Mouse (Mus musculus) E14TG2a.4 (cell line): ENCODE measurements at regions not wholly inside any gene's neighbourhood (a gene's known extent, or its start where the extent isn't known, plus 50 kb on each side); places are given as distances from the start of the nearest gene placed in this dataset.

Experiments used
- CTCF ChIP-seq: conservative IDR thresholded peaks from 2 replicates; pipeline ENCODE4 v1.5.1; 2014; ENCODE audit warnings: low read length
- NANOG ChIP-seq: IDR thresholded peaks from 2 replicates; pipeline ENCODE4 v1.6.1; 2014; ENCODE audit warnings: borderline replicate concordance, low read length, mixed read lengths
- POU5F1 ChIP-seq: IDR thresholded peaks from 2 replicates; pipeline ENCODE4 v1.6.1; 2014; ENCODE audit warnings: low read length, borderline replicate concordance

DNA sequence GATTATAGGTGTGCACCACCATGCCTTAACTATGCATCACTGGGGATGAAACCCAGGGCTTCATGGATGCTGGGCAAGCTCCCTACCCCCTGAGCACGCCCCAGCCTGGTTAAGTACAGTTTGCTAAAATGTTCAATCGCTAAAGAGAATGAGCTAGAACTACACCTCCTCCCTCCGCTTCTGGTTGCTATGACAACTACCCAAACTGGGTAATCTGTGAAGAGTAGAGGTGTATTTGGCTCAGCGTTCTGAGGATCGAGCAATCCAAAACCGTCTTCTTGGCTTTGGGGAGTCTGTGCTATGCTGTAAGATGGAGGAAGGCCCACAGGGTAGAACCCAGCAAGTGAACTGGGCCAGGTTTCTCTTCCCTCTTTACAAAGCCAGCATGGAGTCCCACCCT is 78.8 kb downstream of the Skor1 start:
- TF ChIP-seq CTCF (no peak), NANOG (no peak), POU5F1 (no peak)
